Mouse (Mus musculus): ENCODE measurements around the gene Cdpf1. TPM values are rescaled to one million over a fixed set of nuclear protein-coding genes. Genes with fewer than 3 reads are reported as not detected.

Cdpf1 gene
- total and polyA plus RNA-seq, 2 experiments from 2014 or later, result 18.8 to 28.4 TPM

DNA sequence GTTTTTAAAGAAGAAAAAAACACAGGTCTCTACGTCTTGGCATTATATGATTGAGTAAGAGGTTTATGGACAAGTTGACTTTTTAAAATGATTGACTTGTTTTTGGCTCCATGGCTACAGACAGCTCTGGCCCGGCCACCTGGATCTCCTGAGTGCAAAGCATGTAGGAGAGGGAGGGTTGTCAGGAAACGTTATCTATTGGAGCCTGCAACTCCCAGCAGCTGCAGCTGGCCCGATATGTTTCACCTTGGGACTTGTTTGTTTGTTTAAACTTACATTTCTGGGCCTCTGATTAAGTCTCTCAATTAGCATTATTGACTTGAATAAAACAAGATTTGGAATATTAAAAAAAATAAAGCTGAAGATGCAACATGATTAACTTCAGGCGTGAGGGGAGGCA is 15.2 kb upstream of the Cdpf1 start:
- no peak overlapping the region for H3K9ac ChIP-seq
- H3K36me3 ChIP-seq (ENCODE audit: insufficient read depth), result no peaks in the 10 kb centered on the region
- no peak overlapping the region for H3K4me2 ChIP-seq (ENCODE audit: low read depth)
- WGBS, result 80% methylated on average over 5 of the region's 5 CpGs
- DNase-seq (no peak), ATAC-seq (no peak)
- no peak for TF ChIP-seq CTCF (IDR thresholded peaks at IDR 0.05; ENCODE audit: low read depth)
- no peaks in the 10 kb centered on the region for H3K27me3 ChIP-seq (ENCODE audit: insufficient read depth, low read length)
- no peak overlapping the region for H3K27ac ChIP-seq (ENCODE audit: low read depth, low read length)
- H3K4me1 ChIP-seq (ENCODE audit: insufficient read depth), result 0 out of 2 replicates have a peak, but pooled peaks cover 3% of the 10 kb centered on the region
- H3K4me3 ChIP-seq (ENCODE audit: low read depth, low read length), result no peak overlapping the region
- no peaks in the 10 kb centered on the region for H3K9me3 ChIP-seq (ENCODE audit: low read length)

DNA sequence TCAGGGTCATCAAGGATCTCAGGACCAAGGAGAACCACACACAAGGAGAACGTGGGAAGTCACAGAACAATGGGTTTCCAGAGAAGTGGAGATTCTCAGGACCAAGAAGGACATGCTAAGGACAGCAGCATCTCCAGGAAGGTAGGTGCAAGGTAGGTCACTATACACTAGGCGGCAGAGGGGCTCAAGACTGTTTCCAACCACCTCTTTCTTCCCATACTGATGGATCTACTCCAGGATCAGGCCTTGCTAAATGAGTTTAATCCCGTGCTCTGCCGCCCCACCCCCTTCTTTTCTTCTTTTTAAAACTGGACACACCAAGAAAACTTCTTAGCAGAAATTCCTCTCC is 10.5 kb upstream of the Cdpf1 start:
- DNase-seq, result no peak

DNA sequence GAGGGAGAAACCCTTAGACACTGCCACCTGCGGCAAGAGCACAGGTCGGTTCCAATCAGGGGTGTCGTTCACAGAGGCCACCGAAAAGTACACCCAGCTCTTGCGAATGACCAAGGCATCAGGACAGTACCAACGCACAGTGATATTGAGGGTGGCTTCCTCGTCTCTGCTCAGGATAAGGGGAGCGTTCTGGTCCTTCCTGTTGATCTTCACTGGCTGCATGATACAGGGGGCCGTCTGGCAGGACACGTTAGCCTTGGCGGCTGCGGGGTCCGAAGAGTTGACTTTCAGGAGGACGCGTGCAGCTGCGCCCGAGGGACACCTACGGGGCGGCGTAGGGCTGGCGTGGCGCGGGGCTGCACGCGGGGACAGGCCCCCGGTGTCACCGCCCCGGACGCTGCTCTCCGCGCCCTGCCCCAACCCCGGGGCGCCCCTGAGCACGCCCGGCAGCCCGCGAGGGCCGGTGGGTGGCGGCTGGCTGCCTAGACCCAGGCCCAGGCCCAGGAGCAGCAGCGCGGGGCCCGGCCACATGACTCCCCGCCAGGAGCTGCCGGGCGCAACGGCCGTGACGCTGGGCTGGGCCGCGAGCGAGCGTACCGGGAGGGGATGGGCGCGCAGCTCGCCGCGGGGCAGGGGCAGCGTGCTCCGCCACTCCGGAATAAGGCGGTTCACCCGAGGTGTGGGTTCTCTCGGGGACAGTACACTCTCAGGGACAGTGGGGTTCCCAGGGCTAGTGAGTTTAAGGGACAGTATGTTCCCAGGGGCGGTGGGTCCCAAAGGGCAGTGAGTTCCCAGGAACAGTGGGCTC is 9.9 kb upstream of the Cdpf1 start, which contains the start of gene Pkdrej:
TSS of gene Pkdrej (minus strand) at position 532 of the 808 bp plus-strand sequence.
- 6% methylated on average over 65 of the region's 65 CpGs for WGBS
- Histone ChIP-seq H3K9me3 (ENCODE audit: low read length) (0 out of 2 replicates have a peak, but pooled peaks cover 5% of the 10 kb centered on the region), H3K27ac (ENCODE audit: low read depth, low read length) (no peak within 1 kb of the TSS), H3K4me2 (ENCODE audit: low read depth) (peak within 1 kb of the TSS; percentile 83), H3K4me3 (ENCODE audit: low read depth, low read length) (peak within 1 kb of the TSS; percentile 43), H3K36me3 (ENCODE audit: insufficient read depth) (no peaks in the 10 kb centered on the region), H3K27me3 (ENCODE audit: insufficient read depth, low read length) (peaks cover 6% of the 10 kb centered on the region; the same call in 1 of the 2 replicates), H3K4me1 (ENCODE audit: insufficient read depth) (no peaks in the 10 kb centered on the region), H3K9ac (peak within 1 kb of the TSS; percentile 57)
- DNase-seq, result peak; percentile 36
- ATAC-seq, result peak; percentile 90
- no peak for TF ChIP-seq CTCF (IDR thresholded peaks at IDR 0.05; ENCODE audit: low read depth)

More for the DNA sequence above, 10.5 kb upstream of the Cdpf1 start:
- Histone ChIP-seq H3K4me2 (ENCODE audit: low read depth) (peak overlapping the region; percentile 83), H3K4me1 (ENCODE audit: insufficient read depth) (no peaks in the 10 kb centered on the region), H3K9ac (peak overlapping the region; percentile 57), H3K9me3 (ENCODE audit: low read length) (0 out of 2 replicates have a peak, but pooled peaks cover 5% of the 10 kb centered on the region), H3K4me3 (ENCODE audit: low read depth, low read length) (peak overlapping the region; percentile 43), H3K27ac (ENCODE audit: low read depth, low read length) (no peak overlapping the region), H3K27me3 (ENCODE audit: insufficient read depth, low read length) (peaks cover 6% of the 10 kb centered on the region; the same call in 1 of the 2 replicates), H3K36me3 (ENCODE audit: insufficient read depth) (no peaks in the 10 kb centered on the region)
- TF ChIP-seq CTCF (IDR thresholded peaks at IDR 0.05; ENCODE audit: low read depth), result 0 out of 2 replicates have a peak, but pooled peaks have one; percentile 24
- 15% methylated on average over 4 of the region's 4 CpGs for WGBS
- ATAC-seq, result peak; percentile 45; the same call in 1 of the 2 replicates

DNA sequence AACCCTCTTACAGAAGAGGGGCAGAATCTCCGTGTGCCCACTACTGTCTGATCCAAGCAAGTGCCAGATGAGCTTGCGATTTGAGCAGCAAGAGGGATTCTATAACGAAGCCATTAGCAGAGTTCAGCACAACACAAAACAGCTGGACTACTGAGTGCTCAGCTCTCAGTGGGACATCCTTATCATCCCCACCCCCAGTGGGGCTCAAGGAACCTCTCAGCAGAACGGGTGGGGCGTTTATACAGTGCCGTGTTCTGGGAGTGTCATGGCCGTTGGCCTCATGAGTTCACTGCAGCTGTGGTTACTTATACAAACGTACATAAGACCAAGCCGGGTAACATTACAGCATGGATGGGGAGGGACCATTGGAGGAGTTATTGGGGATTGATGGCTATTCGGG is 1.9 kb upstream of the Cdpf1 start:
- no peak overlapping the region for H3K4me2 ChIP-seq (ENCODE audit: low read depth)
- 68% methylated on average over 10 of the region's 10 CpGs for WGBS
- 0 out of 2 replicates have a peak, but pooled peaks cover 2% of the 10 kb centered on the region for H3K9me3 ChIP-seq (ENCODE audit: low read length)
- H3K9ac ChIP-seq, result no peak overlapping the region
- no peak for ATAC-seq
- no peak overlapping the region for H3K27ac ChIP-seq (ENCODE audit: low read depth, low read length)
- H3K36me3 ChIP-seq (ENCODE audit: insufficient read depth), result no peaks in the 10 kb centered on the region
- H3K4me1 ChIP-seq (ENCODE audit: insufficient read depth), result peaks cover 7% of the 10 kb centered on the region; the same call in 1 of the 2 replicates
- no peak overlapping the region for H3K4me3 ChIP-seq (ENCODE audit: low read depth, low read length)
- DNase-seq, result no peak
- no peak for TF ChIP-seq CTCF (IDR thresholded peaks at IDR 0.05; ENCODE audit: low read depth)
- no peaks in the 10 kb centered on the region for H3K27me3 ChIP-seq (ENCODE audit: insufficient read depth, low read length)

DNA sequence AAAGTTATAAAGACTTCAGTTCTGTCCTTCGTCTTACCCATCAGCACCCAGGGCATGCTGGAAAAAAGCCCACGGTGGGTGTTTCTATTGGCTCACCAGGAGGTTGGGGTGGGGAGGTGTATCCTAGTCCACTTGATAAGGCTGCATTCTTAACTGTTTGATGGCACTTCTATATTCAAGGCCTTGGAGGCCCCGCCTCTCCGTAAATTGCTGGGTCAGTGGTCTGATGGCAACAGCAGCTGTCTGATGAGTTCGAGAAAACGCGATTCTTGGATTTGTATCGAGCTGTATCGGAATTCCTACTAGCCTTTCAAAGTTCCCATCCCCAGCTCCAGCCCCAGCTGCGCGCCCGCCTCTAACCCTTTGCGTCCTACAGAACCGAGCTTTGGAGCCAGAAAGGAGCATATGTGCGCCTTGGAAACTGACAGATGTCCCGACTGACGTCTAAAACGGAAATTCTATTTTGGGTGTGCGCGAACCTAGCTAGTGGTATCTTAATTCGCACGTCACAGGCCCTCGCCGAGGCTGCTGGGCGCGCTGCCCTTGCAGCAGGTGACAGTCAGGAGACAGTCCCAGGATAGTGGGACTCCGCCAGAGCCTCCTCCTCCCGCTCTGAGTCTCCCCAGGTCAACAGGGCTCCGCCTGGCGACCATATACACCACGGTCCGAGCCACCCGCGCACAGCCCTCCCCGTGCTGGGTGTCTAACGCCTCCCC is 533 bp downstream of the Cdpf1 start:
- ATAC-seq (peak; percentile 76), DNase-seq (peak; percentile 84)
- WGBS, result 6% methylated on average over 36 of the region's 36 CpGs
- peak overlapping the region; percentile 75 for H3K4me2 ChIP-seq (ENCODE audit: low read depth)
- peak overlapping the region; percentile 88 for H3K9ac ChIP-seq
- H3K4me1 ChIP-seq (ENCODE audit: insufficient read depth), result peaks cover 7% of the 10 kb centered on the region; the same call in 1 of the 2 replicates
- H3K4me3 ChIP-seq (ENCODE audit: low read depth, low read length), result peak overlapping the region; percentile 69
- H3K36me3 ChIP-seq (ENCODE audit: insufficient read depth), result no peaks in the 10 kb centered on the region
- peak overlapping the region; percentile 96 for H3K27ac ChIP-seq (ENCODE audit: low read depth, low read length)
- 0 out of 2 replicates have a peak, but pooled peaks have one; percentile 14 for TF ChIP-seq CTCF (IDR thresholded peaks at IDR 0.05; ENCODE audit: low read depth)
- H3K9me3 ChIP-seq (ENCODE audit: low read length), result no peaks in the 10 kb centered on the region
- H3K27me3 ChIP-seq (ENCODE audit: insufficient read depth, low read length), result no peaks in the 10 kb centered on the region

DNA sequence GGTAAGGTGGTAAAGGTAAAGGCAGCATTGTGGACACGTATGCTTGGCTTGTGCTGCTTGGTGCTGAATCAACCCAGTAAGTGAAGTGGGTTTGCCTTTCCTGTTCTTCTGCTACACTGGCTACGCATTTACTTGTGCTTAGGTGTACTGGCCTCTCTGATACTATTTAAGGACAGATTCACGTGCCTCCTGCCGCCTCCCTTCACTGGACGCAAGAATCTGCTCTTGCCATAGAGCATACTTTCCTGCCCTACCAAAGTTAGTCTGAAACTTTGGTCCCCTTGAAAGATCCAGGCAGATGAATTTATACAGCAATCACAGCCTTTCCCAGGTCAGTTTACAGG is 1.1 kb downstream of the Cdpf1 start:
- Histone ChIP-seq H3K4me1 (ENCODE audit: insufficient read depth) (peaks cover 7% of the 10 kb centered on the region; the same call in 1 of the 2 replicates), H3K27ac (ENCODE audit: low read depth, low read length) (0 out of 2 replicates have a peak overlapping the region, but pooled peaks have one; percentile 96), H3K27me3 (ENCODE audit: insufficient read depth, low read length) (no peaks in the 10 kb centered on the region), H3K9me3 (ENCODE audit: low read length) (no peaks in the 10 kb centered on the region), H3K4me2 (ENCODE audit: low read depth) (peak overlapping the region; percentile 75), H3K4me3 (ENCODE audit: low read depth, low read length) (peak overlapping the region; percentile 69; the same call in 1 of the 2 replicates), H3K36me3 (ENCODE audit: insufficient read depth) (no peaks in the 10 kb centered on the region), H3K9ac (peak overlapping the region; percentile 88; the same call in 1 of the 2 replicates)
- DNase-seq, result no peak
- no peak for ATAC-seq
- no peak for TF ChIP-seq CTCF (IDR thresholded peaks at IDR 0.05; ENCODE audit: low read depth)
- WGBS, result 83% methylated on average over 5 of the region's 5 CpGs
